Mouse (Mus musculus) small intestine, adult 2 months (tissue): Measurements from ENCODE around the gene Gna11.

Source experiments
- CTCF ChIP-seq: fragments of 200-500 bp; IDR thresholded peaks from 2 replicates; pipeline ENCODE4 v1.5.1; 2012; ENCODE audit warnings: low read depth, mild to moderate bottlenecking, control low read depth, inconsistent platforms, low read length, moderate library complexity, mixed read lengths; ENCODE audit not compliant: insufficient replicate concordance, insufficient read length; ENCODE audit errors: extremely low read depth
- POLR2A ChIP-seq: fragments of 200-500 bp; IDR thresholded peaks from 2 replicates; pipeline ENCODE4 v1.6.1; 2012; ENCODE audit warnings: low read depth, mild to moderate bottlenecking, control low read depth, inconsistent platforms, low read length, moderate library complexity

- no peak for TF ChIP-seq POLR2A
- TF ChIP-seq CTCF = no peak
Measured at GRCm38 (mm10) chr10:81486496-81486895, 58.5 kb downstream of the Gna11 start.
